Mouse (Mus musculus): ENCODE results near the gene Zfp62.

GRCm38 (mm10) chr11:49260598-49261312 lies 57.7 kb downstream of the Zfp62 start:
- TF ChIP-seq CTCF (IDR thresholded peaks at IDR 0.05; ENCODE audit: low read depth) (no peak), EP300 (IDR thresholded peaks at IDR 0.05; ENCODE audit: low read depth) (no peak)
